Mouse (Mus musculus) spleen, postnatal 14 days (tissue): Measurements from ENCODE around the gene Rcc1l.
A peak's percentile ranks its signal among the peaks of the same experiment; 100 is the strongest.

Experiments
- DNase-seq, 2 experiments: peaks; one replicate each; pipeline ENCODE4 v3.0.0; 2021 to 2022; ENCODE audit warnings: low spot score in 2 of 2

Gene Rcc1l

DNA sequence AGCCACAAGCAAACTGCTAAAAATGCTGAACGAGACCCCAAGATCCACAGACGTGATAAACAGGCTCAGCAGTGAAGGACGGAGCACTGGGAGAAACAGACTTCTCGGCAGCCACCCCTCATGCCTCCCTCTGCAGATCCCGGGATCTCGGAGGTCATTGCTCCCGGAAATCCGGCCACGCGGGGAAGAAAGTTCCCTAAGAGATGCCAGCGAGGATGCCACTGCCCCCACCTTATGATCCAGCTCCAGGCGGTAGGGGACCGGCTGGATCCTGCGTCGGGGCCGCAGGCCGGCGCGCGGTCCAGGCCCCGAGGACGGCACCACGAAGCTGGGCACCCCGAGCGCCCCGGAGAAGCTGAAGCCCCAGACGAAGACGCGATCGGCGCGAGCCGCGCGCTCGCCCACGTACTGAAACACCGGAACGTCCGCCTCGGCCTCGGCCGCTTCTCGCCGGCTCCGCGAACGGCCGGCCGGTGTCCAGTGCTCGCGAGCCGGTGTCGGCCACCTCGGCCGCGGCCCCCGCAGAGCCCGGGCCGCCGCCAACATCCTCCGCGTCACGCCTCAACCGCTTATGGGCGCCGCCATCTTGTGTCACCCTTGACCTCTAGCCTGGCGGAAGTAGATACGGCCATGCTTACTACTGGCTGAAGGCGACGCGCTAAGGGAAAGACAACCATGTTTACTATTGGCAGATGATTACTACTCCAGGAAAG is at the start of gene Rcc1l:
Gene Rcc1l, minus strand, starts transcription at position 606 of the 713 bp plus-strand sequence.
- peak; percentile 61 to 77 for DNase-seq

DNA sequence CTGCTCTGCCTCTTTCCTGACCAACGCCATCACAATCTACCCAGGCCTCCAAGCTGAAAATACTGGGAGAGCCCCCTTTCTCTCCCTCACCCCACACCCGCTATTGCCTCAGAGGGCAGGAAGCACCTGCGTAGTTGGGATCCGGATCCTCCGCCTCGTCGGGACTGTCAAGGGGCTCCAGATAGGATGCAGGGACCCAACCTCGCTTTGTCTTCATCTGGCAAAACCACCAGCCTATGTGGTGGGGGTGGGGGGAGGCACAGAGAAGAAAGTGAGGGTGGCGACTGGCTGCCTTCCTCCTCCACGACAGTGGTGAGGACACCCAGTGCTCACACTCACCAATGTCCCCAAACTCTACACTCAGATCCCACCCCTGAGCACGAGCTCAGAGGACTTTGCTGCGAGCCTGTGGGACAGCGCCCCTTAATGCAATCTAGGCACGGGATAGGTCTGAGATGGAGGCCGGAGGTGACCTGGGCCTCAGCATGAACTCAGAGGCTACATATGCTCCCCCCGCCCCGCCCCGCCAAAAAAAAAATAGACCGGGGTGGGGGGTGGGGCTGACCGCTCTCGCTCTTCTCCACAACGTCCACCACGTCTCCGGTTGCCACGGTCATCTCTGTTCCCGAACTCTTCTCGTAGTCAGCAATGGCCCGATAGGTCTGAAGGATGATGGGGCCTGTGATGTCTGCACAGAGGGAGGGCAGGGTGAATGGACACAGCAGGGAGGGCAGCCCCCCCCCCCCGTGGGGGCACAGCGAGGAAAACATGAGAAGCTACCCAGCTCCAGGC is 48.7 kb upstream of the Rcc1l start:
- DNase-seq, result no peak

DNA sequence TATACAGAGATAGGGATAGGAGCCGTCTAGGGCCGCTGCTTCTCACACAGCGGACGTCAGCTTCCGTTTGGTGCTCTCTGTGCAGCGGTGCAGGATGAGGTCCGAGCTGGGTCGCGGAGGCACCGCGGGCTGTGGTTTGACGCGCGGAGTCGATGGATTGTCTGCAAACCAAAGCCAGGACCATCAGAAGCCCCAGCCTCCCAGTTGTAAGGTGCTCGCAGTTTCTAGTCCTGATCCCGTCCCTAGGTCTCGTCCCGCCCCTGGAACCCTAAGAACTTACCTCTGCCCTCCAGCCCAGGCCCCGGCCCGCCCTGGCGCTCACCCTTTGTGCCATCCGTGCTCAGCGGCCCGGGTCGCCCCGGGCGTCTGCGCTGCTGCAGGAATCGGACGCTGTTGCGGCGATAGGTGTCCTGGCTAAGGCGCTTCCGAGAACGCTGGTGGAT is 45.2 kb upstream of the Rcc1l start:
- no peak for DNase-seq

DNA sequence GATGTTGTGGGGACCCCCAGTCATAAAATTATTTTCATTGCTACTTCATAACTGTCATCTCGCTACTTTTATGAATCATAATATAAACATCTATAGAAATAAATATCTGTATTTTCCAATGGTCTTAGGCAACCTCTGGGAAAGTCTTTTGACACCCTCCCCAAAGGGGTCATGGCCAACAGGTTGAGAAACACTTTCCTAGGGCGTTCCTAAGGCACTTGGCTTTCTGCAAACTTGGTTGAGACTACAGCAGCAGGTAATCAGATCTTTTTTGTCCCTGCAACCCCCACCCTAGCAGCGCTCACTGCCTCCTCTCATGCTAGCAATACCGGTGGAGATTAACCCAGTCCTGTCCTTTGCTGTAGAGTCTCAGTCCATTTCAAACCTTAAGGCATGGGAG is 44.7 kb upstream of the Rcc1l start:
- DNase-seq, result no peak

DNA sequence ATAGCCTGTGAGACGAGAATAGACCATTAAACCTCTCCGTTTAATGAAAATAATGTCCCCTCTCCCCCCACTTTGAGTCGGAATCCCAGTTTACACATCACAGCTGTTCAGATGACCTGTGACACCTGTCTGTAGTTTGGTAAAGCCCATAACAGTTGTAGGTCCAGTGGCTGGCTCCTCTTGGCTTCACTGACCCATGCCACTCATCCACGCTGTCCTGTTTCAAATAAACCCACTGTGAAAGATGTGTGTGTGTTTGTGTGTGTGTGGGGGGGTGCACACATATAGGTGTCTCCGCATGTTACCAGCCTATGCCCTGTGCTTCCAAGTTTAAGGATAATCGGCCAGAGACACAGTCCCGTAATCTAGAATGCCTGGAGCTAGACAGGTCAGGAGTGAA is 41.3 kb upstream of the Rcc1l start:
- DNase-seq, result no peak

DNA sequence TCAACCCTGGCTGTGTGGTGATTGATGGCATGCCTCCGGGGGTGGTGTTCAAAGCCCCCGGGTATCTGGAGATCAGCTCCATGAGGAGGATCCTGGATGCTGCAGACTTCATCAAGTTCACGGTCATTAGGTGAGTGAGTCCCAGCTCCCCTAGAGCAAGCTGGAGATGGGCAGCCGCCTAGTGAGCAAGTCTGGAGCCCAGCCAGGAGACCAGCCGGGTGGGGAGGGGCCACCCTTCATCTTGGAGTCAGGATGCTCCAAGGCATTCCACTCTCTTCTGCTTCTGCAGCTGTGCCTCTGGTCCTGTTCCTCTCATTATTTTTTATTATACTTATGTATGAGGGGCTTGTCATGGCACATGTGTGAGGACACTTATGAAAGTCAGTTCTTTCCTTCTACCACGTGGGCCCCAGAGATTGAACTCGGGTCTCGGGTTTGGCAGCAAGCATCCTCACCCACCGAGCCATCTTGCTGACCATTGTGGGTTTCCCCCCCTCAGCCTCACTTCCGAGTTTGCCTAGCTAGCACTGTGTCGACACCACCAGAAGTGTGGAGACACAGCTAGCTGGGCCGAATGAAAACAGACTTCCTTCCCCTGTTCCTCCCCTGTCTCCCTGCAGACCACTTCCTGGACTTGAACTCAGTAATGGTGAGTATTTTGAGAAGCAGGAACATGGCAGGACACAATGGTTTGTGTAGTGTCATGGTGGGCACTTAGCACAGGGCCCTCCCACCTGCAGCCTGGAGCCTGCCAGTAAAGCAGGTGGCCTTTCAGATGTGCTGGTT is 37.6 kb upstream of the Rcc1l start:
- DNase-seq, result no peak

DNA sequence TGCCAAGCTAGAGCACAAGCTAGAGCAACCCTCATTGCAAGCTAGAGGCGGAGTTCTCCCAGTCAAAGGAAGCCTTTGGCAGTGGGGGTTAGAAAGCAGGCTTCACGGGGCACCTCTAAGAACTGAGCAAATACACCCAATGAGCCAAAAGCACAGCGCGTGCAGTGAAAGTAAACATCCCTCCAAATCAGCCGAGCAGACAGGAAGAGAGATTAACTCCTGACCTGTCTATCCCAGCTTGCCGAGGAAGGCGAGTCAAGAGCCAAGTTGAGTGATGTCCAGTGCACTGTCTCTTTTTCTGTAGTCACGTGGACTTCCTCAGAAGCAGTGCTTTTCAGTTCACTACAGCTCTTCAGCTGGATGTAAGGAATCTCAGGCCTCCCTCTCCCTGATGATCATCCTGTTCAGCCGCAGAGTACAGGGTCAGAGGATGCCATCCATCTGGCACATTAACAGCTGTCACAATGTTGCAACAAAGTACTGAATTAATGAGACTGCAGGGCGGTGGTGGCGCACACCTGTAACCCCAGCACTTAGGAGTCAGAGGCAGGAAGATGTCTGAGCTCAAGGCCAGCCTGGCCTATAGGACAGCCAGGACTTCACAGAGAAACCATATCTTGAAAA is 33.5 kb upstream of the Rcc1l start:
- no peak for DNase-seq

DNA sequence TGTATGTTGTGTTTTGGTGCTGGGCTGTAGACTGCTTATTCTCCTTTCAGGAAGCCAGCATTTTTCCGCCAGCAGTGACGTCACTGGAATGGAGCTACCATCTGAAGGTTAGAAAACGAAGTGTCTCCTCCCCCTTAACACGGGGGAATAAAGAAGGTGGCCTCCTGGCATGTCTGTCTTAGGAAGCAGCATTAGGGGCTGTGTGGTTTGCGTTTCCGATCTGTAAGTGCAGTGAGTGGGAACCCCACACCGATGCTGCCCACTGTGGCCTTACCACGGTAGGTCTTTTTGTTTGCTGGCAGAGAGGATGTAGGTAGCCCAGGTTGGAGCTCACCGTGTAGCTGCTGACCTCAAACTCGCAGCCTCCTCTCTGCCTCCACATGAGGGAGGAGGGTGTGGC is 30.1 kb upstream of the Rcc1l start:
- DNase-seq, result no peak

DNA sequence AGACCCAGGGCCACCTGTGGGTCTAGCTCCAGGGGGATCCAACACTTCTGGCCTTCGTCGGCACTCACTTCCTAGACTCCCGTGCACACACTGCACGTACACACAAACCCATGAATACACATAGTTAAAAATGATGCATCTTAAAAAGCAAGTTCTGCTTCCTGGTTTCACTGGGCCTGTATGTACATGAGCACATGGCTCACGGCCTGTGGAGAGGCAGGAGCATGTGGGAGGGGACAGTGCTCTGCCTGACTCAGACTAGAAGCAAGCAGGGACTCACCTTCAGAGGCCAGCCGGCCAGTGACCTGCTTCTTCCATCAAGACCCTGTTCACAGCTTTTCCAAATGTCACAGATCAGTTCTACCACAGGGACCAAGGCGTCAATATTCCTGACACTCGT is 17.1 kb upstream of the Rcc1l start:
- no peak for DNase-seq

DNA sequence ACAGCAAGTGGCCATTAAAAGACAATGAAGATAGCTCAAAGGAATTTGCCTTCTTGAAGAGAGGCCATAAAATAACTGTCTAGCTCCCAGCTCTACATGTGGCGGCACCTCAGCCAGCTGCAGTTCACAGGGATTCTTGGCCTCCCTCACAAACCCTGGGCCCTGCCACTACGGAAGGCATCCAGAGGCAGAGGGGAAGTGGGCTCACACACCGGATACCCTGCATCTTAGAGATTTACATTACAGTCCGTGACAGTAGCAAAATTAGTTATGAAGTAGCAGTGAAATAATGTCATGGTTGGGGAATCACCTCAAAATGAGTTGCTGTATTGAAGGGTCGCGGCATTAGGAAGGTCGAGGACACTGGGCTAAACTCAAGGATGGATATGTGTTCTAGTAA is 12.0 kb upstream of the Rcc1l start:
- DNase-seq, result no peak

DNA sequence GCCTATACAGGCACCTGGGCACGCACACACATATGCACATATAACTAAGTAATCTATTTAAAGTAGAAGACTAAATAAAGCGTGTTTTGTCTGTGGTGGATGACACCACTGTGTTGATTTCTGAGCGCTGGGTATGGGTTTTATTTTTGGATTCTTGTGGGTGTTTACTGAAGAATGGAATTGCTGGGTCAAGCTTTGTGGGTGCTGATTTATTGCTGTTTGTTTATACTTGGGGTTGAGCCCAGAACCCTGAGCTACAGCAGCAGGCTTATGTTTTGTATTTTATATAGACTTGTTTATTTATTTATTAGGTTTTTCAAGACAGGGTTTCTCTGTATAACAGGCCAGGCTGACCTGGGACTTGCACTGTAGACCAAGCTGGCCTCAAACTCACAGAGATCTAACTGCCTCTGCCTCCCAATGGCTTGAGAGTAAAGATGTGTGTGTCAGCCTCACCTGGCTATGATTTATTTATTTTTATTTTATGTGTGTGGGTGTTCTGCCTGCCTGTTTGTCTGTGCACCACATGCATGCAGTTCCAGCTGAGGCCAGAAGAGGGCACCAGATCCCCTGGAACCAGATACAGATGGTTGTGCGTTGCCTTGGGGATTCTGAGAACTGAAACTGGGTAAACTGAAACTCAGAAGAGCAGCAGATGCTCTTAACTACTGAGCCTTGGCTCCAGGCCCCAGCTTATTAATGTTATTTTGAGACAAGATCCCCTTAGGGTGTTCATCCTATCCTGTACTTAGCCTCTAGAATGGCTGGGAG is 10.6 kb upstream of the Rcc1l start:
- peak; percentile 47 to 67 for DNase-seq

DNA sequence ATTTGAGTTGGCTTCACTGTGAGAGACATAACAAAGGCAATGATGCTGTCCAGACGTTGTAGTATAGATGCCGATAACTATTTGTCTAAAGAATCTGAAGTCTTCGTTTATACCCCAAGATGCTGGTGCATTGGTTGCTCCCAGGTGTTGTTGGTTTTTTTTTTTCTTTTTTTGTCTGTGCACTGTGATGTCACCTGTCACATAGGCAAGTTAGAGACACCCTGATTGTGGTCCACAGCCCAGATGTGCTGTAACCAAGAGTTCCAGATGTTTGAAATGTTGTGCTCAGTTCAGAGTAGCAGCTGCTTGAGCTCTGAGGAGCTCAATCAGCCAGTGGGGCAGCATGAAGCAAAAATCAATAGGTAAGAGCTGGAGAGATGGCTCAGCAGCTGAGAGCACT is 9.5 kb upstream of the Rcc1l start:
- no peak for DNase-seq

DNA sequence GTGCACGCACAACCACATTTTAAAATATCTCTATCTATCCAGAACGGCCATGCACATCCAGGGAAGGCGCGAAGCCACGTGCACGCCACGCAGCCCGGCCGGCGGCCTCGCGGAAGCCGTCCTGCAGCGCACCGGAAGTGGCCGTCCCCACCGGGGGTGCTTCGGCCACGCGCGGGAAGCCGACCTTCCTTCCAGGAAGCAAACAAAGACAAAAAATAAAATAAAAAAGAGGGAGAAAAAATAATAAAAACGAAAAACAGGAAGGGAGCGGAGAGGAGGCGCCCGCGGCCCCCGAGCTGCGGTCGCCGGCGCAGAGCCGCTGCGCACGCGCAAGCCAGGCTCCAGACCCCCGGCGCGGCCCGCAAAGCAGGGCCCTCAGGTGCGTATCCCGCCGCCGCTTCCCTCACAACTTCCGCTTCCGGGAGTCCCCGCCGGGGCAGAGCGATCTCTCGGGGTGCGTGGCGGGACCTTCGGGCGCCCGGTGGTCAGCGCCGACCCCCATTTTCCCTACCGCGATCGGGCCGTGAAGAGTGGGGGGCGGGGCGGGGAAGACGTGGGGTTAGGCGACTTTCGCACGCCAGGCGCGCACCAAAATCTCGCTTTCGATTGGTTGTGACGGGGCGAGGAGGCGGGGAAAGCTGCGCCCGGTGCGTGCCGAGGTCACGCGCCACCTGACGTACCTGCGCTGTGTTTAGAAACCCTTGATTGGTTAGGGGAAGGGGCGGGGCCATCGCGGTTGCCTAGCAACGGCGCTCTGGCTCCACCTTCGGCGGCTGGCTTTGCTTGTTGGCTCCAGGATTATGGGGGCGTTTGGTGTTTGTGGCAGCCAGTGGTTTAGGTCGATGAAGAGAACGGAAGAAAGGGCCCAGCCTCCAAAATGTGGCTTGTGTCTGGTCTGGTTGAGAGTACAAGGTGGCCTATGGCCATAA is 7.6 kb upstream of the Rcc1l start, which contains the start of gene Gtf2ird2:
Gene Gtf2ird2, plus strand, starts transcription at position 140 of the 929 bp plus-strand sequence.
- peak; percentile 96 to 98 for DNase-seq

DNA sequence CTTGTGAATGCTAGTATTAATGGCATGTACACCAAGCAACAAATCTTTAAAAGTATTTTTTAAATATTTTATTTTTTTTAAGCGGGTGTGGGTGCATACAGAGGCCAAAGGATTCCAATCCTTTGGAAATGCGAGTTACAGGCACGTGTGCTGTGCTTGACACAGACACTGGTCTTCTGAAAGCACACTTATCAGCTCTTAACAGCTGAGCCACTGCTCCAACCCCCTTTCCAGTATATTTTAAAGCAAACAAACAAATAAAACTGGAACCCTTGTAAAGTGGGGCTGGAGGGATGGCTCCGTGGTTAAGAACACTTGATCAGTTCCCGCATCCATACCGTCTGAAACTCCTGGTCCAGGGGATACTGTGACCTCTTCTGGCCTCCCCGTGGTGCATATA is 6.6 kb upstream of the Rcc1l start:
- no peak for DNase-seq

DNA sequence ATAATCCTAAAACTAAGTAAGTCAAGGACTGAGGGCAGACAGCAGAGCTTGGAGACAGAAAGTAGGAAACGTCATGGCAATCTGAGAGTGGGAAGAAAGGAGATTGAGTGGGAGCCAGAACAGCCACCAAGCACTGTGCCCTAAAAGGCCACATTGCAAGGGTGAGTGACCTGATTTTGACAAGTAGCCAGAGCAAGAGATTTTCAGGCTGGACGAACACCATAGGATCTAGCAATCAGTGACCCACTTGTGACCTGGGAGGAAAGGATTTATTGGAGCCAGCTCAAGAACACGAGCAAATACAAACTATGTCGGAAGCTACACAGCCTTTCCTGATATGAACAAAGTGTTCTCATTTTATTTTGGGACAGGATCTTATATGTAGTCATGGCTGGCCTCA is 6.2 kb upstream of the Rcc1l start:
- DNase-seq, result no peak

DNA sequence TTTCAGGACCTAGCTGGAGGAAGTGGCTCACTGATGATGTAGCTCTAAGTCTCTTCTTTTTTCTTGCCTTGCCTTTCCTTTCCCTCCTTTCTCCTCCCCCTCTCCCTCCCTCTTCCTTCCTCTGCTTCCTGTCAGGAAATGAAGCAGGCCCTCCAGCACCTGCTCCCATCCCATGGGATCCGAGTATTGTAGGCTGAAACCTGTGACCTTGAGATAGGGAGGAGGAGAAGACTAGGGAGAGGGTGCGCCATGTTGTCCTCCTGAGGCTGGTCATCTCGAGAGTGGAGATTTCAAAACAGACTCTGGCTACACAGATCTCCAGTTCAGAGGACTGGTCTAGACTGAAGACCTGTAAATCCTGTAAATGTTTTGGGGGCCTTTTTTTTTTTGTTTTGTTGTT is 5.6 kb upstream of the Rcc1l start:
- no peak for DNase-seq

DNA sequence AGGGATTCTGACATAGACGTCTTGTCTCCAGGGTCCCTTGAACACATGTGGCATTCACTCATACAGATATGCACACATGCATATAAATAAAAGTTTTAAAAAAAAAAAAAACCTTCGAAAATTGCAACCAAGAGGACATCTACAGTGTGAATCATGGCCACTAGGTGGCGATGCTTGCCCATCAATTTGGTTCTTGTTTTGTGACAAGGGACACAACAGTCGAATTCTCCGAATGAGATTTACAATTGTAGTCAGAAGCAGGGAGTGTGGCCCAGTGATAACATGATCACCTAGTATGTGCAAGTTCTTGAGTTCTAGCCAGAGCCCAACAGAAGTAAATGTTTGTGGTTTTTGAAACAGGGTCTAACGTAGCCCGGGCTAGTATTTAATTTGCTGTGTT is 3.3 kb upstream of the Rcc1l start:
- DNase-seq, result peak; percentile 59 to 77

DNA sequence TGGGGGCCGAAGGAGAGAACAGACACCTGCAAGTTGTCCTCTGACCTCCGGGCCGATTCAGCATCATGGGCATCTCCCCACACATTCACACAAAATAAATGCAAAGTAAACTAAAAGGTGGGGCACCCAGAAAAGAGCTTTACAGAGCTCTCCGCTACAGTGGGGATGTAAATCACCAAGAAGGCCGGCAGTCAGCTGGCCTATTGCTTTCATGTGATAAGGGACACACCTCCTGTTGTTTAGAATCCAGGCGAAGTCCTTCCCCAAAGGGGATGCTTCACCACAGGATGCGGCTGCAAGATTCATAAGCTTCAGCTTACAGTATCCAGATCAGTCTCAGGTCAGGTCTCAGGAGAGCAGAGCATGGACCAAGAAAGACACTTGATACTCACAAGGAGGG is 2.0 kb upstream of the Rcc1l start:
- DNase-seq, result no peak

DNA sequence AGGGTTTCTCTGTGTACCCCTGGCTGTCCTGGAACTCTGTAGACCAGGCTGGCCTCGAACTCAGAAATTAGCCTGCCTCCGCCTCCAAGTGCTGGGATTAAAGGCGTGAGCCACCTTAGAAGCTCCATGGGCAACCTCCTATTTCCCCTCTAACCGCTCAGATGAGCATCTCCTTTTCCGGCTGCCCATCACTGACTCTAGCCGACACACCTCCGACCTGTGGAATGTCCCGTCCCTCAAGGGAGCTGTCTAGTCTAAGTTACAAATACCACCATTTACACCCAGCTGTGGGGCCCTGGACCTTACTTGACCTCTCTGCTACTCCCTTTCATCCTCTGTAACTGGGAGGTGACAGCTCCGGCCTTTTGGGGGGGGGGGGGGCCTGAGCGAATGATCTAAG is 878 bp downstream of the Rcc1l start:
- no peak for DNase-seq

DNA sequence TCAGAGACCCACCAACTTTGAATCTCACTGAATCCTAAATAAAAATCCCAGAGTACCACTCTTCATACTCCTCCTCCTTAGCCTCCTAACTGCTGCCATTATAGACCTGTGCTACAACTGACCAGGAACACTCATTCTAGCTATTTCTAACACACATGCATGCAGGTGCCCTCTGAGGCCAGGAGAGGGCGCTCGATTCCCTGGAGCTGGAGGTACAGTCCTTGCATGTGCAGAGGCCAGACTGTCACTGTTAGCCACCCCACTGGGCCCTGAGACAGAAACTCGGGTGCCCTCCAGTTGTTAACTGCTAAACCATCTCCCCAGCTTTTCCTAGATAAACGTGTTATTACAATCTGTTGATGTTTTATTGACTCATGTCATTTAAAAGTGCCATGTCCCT is 3.4 kb downstream of the Rcc1l start:
- DNase-seq, result peak in 1 of 2 experiments; percentile 47
